Mouse (Mus musculus) small intestine, adult 2 months (tissue): ENCODE measurements around the gene Mrpl43.

Experiments used
- CTCF ChIP-seq: fragments of 200-500 bp; IDR thresholded peaks from 2 replicates; pipeline ENCODE4 v1.5.1; 2012; ENCODE audit warnings: low read depth, mild to moderate bottlenecking, control low read depth, inconsistent platforms, low read length, moderate library complexity, mixed read lengths; ENCODE audit not compliant: insufficient replicate concordance, insufficient read length; ENCODE audit errors: extremely low read depth
- POLR2A ChIP-seq: fragments of 200-500 bp; IDR thresholded peaks from 2 replicates; pipeline ENCODE4 v1.6.1; 2012; ENCODE audit warnings: low read depth, mild to moderate bottlenecking, control low read depth, inconsistent platforms, low read length, moderate library complexity

DNA sequence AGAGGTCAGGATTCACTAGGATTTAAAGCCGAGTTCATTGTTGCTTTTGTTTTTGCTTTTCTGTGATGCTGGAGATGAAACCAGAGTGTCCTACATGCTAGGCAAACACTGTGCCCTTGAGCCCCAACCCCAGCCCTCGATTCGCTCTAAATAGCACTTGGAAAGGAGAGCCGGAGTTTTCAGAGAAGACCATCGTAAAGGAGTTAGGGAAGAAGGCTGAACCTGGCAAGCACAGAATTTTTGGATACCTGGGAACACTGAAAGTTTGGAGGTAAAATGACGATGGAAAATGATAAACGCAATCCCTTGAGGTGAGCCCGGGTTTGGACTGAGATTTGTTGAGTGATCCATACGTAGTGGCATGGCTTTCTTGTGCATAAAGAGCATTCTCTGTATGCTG lies 17.9 kb downstream of the Mrpl43 start:
- TF ChIP-seq CTCF = no peak
- no peak for TF ChIP-seq POLR2A
